Mouse (Mus musculus) thymus, adult 2 months (tissue): ENCODE measurements around the gene Tmem129.

Experiments used
- CTCF ChIP-seq: fragments of 200-500 bp; IDR thresholded peaks from 2 replicates; pipeline ENCODE4 v1.5.1; 2012; ENCODE audit warnings: mild to moderate bottlenecking, control low read depth, low read length, moderate library complexity, borderline replicate concordance; ENCODE audit not compliant: control insufficient read depth, poor library complexity, insufficient read depth; ENCODE audit errors: extremely low read depth
- POLR2A ChIP-seq: fragments of 200-500 bp; IDR thresholded peaks from 2 replicates; pipeline ENCODE4 v1.6.1; 2012; ENCODE audit warnings: mild to moderate bottlenecking, low read length, control low read depth, moderate library complexity; ENCODE audit not compliant: control insufficient read depth, poor library complexity, insufficient read depth; ENCODE audit errors: extremely low read depth

DNA sequence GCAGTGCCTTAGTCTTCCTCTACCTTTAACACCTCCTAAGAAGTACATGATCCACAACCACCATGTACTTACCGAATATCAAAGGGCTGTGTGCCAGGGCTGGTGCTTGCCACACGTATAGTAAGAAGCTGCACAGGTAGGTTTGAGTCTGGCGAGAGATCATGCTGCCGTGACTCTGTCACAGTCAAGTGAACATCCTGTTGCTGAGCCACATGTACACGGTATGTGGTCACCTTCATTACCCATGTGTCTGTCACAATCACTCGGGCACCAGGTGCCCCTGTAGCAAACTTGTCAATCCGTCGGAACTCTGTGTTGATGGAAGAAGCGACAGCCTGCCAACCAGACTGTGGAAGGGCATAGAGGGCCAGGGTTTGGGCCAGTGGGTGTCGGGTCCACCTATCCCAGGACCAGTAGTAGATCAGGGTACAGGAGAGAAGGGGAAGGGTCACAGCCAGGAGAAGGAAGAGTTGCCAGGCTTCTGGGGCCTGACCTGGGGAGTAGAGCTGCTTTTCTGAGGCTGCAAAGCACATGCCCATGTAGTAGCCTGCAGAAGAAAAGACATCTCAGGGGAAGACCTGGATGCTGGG, 2.9 kb downstream of the Tmem129 start:
- TF ChIP-seq CTCF (no peak), POLR2A (no peak)
